Mouse (Mus musculus): ENCODE measurements around the gene Cdc42bpb.

DNA sequence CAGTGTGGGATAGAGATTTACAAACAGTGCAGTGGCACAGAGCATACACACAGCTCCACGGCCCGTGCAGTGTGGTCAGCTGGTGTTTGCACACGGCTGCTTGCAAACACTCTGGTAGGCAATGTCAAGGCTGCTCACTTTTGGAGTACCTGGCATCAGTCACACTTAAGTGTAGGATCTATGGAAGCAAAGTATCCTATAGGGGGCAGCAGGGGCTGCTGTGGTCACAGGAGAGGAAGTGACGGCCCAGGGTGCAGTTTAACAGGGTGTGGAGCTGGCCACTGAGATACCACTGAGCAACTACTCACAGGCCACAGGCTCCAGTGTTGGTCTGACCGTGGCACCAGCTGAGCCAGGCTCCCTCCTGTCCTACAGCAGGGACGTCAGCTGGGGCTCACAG is 49.2 kb downstream of the Cdc42bpb start:
- no peak for TF ChIP-seq CTCF (IDR thresholded peaks at IDR 0.05; ENCODE audit: extremely low read depth, insufficient read length, insufficient replicate concordance, low read depth, low read length)
- TF ChIP-seq POLR2A (IDR thresholded peaks at IDR 0.05; ENCODE audit: low read depth, low read length), result no peak

All from small intestine, adult 2 months (tissue).